Mouse (Mus musculus): ENCODE measurements around the gene Cux1.

Cux1 gene

GRCm38 (mm10) chr5:136251004-136251403, 316.3 kb downstream of the Cux1 start:
- CTCF ChIA-PET, result no interaction called here

GRCm38 (mm10) chr5:136248441-136248840, 318.8 kb downstream of the Cux1 start:
- CTCF ChIA-PET, result interaction anchor here (0.5 kb wide), 1 partner anchor 320 kb away, joined by 3 read pairs; no protein-coding TSS in a partner anchor

- CTCF ChIA-PET, result interaction anchor here (0.5 kb wide), 1 partner anchor 472 kb away, joined by 5 read pairs; no protein-coding TSS in a partner anchor
Observed at GRCm38 (mm10) chr5:136246452-136246838, 320.8 kb downstream of the Cux1 start, which contains the start of gene Sh2b2. Gene Sh2b2 (minus strand): TSS chr5:136246556.

- CTCF ChIA-PET, result interaction anchor here (0.5 to 0.6 kb wide), 2 partner anchors 54 to 472 kb away, joined by 4 to 5 read pairs; no protein-coding TSS in a partner anchor
Observed at GRCm38 (mm10) chr5:136245541-136246451, 321.5 kb downstream of the Cux1 start.

- CTCF ChIA-PET, result interaction anchor here (0.6 to 1.7 kb wide), 3 partner anchors 8 to 54 kb away, joined by 3 to 6 read pairs (median 4); no protein-coding TSS in a partner anchor
Observed at GRCm38 (mm10) chr5:136244762-136245540, 322.3 kb downstream of the Cux1 start.

GRCm38 (mm10) chr5:136243851-136244761, 323.2 kb downstream of the Cux1 start:
- CTCF ChIA-PET, result interaction anchor here (0.7 to 1.7 kb wide), 3 partner anchors 9 to 285 kb away, joined by 3 to 6 read pairs (median 4); no protein-coding TSS in a partner anchor

GRCm38 (mm10) chr5:136241161-136241560, 326.1 kb downstream of the Cux1 start:
- CTCF ChIA-PET, result no interaction called here

- CTCF ChIA-PET, result no interaction called here
Observed at GRCm38 (mm10) chr5:136240381-136240780, 326.9 kb downstream of the Cux1 start.

- CTCF ChIA-PET, result interaction anchor here (0.6 kb wide), 1 partner anchor 258 kb away, joined by 6 read pairs; no protein-coding TSS in a partner anchor
Observed at GRCm38 (mm10) chr5:136237607-136238006, 329.7 kb downstream of the Cux1 start.

- CTCF ChIA-PET, result no interaction called here
Observed at GRCm38 (mm10) chr5:136236611-136237010, 330.7 kb downstream of the Cux1 start.

GRCm38 (mm10) chr5:136230348-136231035, 336.8 kb downstream of the Cux1 start:
- CTCF ChIA-PET, result no interaction called here

- CTCF ChIA-PET, result no interaction called here
Observed at GRCm38 (mm10) chr5:136226246-136226876, 340.9 kb downstream of the Cux1 start.

GRCm38 (mm10) chr5:136218585-136218984, 348.7 kb downstream of the Cux1 start:
- CTCF ChIA-PET, result no interaction called here

GRCm38 (mm10) chr5:136217932-136218381, 349.3 kb downstream of the Cux1 start:
- CTCF ChIA-PET, result no interaction called here

GRCm38 (mm10) chr5:136217004-136217665, 350.2 kb downstream of the Cux1 start:
- CTCF ChIA-PET, result no interaction called here

GRCm38 (mm10) chr5:136215958-136216357, 351.3 kb downstream of the Cux1 start:
- CTCF ChIA-PET, result no interaction called here

GRCm38 (mm10) chr5:136215211-136215610, 352.1 kb downstream of the Cux1 start:
- CTCF ChIA-PET, result no interaction called here

- CTCF ChIA-PET, result no interaction called here
Observed at GRCm38 (mm10) chr5:136213716-136214115, 353.6 kb downstream of the Cux1 start.

GRCm38 (mm10) chr5:136212716-136213115, 354.6 kb downstream of the Cux1 start:
- CTCF ChIA-PET, result no interaction called here

Data from spleen, embryonic (tissue).